Mouse (Mus musculus) frontal cortex, adult 2 months (tissue): ENCODE measurements at regions not wholly inside any gene's neighbourhood (a gene's known extent, or its start where the extent isn't known, plus 50 kb on each side); places are given as distances from the start of the nearest gene placed in this dataset.

Experiments used
- DNase-seq, 2 experiments: peaks; one replicate each; pipeline ENCODE4 v3.0.0; 2022; ENCODE audit warnings: low spot score in 1 of 2; ENCODE audit errors: extremely low spot score in 1 of 2

DNA sequence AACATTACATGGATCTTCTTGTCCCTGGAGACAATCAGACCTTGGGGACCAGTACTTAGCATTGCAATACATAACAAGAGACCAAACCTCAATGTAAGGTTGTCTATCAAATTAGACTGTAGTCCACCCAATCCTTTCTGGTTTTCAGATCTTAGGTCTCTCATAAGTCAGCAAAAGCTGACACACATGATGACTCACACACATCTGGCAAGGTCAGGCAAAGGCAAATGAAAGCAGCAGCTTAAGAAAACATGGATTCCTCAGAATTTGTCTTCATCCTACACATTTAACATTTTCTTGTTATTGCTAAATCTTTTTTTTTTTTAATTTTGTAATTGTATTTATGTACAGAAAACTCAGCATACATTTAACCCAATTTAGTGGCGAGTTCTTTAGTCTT lies 52.0 kb downstream of the Gm11983 start:
- DNase-seq: no peak

DNA sequence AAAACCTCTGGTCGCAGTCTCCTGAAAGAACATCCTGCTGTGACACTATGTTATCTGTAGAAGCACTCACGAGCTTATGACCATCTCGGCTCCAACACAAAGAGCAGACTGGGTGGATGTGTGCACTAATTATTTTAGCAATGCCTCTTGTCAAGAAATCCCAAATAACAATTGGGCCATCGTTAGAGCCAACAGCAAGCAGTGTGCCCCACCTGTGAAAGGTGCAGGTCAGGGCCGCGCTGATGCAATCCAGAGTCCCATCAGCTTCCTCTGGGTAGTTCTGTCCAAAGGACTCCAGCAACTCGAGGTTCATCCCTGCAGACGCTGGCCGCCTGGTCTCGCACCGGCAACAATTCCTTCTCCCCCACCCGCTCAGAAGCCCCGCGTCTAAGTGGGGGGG lies 54.6 kb downstream of the Gm11983 start:
- no peak for DNase-seq

DNA sequence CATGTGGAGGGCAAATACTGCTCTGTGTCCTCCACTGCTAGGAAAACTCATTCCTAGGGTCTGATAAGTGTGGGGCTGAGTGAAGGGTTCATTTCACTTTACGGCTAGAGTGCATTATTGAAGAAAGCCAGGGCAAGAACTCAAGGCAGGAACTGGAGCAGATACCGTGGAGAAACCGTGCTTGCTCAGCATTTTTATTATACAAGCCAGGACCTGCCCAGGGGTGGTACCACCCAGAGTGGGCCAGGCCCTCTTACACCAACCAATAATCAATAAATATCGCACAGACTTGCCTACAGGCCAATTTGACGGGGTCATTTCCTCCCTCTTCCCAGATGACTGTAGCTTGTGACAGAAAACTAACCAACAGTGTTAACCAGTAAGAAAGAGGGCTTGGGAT lies 57.7 kb downstream of the Gm11983 start:
- DNase-seq: no peak

DNA sequence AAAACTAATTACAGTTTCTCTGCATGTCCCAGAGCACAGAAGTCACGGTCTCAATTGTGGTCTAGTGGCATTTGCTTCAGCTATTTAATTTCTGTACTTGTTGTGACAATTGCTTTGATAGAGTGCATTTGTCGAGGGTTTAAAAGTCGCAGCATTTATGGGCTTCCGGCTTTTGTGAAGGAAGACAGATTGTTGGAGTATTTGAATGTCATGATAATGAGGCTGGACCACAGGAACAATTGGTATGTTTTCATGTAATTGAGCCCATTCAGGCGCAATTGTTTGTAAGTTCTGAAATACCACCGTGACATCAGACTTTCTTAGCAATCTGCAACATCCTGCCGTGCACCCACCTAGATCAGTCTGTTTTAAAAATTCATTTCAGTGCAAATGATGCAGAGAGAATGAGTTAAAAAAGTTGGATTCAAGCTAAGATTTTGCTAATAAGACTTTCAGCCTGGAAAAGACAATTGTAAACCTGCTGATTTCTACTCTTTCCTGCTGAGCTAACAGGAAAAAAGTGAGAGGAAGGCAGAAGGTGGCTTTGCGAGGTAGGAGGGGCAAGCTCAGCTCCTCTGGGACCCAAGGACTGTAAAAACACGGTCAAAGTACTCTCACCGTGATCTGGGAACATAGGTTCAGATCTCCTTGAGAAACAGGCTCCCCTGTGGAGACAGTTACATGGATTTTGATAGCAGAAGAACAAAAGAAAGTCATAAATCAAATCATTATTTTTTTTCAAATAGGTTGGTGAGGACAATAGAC lies 58.7 kb downstream of the Gm11983 start:
- DNase-seq: no peak

DNA sequence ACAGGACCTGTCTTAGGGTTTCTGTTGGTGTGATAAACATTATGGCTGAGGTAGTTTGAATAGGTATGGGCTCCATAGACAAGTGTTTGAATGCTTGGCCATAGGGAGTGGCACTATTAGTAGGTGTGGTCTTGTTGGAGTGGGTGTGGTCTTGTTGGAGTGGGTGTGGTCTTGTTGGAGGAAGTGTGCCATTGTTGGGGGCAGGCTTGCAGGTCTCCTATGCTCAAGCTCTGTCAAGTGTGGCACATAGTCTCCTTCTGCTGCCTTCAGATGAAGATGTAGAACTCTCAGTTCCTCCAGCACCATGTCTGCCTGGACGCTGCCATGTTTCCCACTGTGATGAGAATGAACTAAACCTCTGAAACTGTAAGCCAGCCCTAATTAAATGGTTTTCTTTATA lies 59.9 kb downstream of the Gm11983 start:
- DNase-seq: no peak

DNA sequence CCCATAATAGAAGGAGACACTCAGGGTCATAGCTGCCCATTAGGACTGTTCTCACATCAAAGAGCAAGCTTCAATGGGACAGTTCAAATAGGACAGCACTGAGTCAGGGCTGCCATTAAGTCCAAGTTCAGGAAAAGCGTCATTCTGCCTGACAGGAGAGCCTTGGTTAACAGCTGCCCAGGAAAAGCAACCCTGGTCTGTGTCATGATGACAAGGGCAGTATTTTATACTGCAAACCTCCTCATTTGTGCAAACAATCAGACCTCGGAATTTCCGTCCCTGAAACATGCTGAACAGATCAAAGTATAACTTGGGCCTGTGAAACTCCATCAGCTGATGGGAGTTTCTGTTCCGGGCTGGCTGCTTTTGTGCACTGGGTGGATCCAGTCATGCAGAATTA lies 62.8 kb downstream of the Gm11983 start:
- DNase-seq: no peak

DNA sequence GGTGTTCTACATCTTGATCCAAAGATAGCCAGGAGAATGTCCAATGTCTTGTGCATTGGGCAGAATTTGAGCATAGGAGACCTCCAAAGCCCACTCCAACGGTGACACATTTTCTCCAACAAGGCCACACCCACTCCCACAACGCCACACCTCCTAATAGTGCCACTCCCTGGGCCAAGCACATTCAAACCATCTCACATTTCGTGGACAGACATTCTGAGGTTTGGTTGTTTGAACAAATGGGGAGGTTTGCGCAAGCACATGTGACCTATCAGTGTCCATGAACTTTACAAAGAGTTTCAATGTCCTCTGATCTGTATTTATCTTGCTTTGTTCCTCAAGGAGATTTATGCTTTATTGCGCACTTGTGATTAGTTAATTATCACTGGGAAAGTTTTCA lies 63.5 kb downstream of the Gm11983 start:
- no peak for DNase-seq

DNA sequence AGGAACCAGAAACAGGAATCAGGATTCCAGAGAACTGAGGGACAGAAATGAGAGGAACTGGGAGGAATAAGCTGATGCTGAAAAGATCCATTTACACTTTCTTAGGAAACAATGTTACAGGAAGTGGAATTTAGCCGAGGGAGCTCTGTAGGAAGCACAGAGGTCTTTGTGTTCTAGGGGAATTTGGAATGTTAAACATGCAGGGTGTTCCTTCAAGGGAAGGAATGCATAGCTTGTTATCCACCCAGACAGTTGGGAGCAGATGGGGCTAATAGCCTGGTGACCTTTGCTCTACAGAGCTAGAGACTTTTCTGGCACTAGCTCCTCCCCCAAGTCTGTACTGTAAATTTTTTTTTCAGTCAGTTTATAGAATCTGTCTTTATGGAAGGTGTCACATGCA lies 64.1 kb downstream of the Gm11983 start:
- no peak for DNase-seq

DNA sequence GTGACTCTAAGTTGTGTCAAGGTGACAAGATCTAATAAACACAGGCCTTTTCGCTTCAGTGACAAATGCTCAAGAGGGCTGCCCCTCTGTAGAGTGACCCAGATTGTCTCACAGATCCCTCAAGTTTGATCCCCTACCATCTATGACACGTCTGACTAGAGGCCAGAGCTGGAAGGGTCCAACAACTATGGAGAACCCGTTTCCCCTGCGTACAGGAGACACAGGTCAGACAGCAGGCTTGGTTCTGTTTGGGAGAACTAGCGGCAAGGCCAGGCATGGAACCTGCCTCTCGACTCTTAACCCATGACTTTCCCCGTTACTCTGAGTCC lies 68.1 kb downstream of the Gm11983 start:
- DNase-seq: no peak

DNA sequence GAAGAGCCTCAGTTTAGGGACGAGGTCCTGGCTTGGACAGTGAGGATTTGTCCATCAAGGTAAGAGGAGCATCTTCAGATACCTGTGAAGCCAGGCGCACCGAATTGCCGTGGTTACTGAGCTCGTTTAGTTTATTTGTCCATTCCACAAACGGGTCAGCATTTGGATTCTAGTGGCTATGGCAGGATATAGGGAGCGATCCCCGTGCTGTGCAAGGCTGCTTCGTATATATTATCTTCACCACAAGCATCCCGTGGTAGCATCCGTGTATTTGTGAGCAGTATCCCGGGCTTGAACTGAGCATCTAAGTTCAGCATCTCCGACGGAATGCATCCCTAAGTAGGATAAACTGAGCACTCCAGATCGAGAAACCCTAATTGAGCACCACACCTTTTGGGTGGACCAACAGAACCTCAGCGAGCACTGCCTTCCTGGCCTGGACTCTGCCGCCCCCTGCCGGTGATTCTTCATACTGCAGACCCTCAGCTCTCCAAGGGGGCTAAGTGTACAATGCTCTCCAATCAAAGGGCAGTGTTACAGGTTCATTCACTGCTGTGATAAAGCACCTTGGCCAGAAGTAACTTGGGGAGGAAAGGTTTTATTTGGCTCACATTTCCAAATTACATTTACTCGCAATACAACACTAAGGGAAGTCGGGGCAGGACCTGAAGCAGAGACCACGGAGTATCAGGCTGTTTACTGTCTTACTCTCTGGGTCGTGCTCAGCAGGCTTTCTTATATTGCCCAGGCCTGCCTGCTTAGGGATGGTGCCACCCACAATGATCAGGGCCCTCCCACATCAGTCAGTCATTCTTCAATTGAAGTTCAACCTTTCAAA lies 68.6 kb downstream of the Gm11983 start:
- peak; percentile 50 to 90 for DNase-seq

DNA sequence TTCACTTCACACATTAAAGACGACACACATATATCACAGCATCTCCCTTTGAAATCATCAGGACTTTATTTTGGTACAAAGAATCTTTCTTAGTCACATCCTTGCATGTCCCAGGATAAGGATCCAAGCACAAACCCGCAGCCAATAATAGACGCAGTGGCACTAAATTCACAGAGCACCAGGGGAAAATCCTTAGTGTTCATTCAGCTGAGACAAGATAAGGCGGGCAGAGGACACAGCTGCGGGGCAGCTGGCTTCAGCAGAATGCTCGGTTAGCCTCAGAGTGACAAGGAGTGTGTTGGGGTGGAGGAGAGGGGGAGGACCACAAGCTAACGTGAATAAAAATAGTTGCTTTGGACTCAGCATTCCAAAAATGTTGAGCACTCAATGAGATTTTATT lies 70.7 kb downstream of the Gm11983 start:
- DNase-seq: peak in 1 of 2 experiments; percentile 37

DNA sequence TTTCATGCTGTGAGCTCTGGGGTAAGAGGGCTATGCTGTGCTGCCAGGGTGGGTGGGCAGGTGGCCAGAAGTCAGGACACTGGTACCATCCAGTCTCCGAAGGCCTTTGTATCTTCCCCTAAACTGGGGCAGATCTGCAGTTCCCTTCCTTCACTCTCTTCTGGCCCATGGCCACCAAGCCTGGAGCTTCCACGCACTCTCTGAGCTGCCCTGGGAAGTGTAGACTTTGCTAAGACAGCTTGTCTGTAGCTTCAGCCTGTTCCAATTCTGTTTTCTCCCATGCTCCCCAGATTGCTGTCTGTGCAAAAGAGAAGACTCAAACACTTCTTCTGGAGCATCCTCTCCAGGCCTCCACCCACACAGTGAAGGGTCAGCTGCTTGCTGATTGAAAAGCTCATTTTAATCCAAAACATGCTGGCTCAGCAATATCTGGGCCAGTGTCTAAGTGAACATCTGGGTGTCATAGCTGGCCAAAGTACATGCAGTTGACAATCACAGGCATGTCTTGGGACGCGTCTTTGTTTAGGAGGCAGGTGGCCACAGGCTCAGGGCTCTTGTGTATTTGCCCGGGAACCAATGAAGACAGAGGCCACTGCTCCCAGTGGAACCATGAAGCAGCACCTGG lies 72.0 kb downstream of the Gm11983 start:
- DNase-seq: peak; percentile 28 to 36

DNA sequence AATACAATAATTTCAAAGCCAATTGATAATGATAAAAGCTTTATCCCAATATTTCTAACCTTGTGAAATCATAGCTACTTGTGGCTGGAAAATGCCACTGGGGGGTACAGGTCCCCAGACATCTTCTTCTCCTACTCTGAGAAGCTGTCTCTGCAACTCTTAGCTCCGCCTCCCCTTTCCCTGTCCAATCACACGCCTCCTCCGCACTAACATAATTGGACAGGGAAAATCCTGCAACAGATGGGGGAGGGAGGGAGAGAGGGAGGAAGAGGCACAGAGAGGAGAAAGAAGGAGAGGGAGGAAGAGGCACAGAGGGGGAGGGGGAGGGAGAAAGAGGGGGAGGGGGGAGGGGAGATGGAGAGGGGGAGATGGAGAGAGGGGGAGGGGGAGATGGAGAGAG lies 73.3 kb downstream of the Gm11983 start:
- no peak for DNase-seq

DNA sequence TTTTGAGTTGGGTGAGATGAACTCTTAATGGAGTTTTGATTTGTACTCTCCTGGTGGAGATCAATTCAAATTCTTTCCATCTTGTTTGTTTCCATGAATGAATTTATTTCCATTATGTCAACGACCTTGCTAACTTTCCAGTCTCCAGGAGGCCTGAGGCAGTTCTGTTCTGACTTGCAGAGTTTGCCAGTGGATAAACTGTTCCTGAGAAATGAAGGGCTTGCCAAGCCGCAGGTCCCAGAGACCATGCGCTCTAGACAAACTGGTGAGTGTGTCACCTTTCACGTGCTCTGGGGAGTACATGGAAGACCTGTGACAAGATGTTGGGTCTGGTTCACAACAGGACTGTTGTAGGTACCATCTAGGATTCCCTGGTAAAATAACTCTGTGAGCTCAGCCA lies 74.5 kb downstream of the Gm11983 start:
- DNase-seq: no peak

DNA sequence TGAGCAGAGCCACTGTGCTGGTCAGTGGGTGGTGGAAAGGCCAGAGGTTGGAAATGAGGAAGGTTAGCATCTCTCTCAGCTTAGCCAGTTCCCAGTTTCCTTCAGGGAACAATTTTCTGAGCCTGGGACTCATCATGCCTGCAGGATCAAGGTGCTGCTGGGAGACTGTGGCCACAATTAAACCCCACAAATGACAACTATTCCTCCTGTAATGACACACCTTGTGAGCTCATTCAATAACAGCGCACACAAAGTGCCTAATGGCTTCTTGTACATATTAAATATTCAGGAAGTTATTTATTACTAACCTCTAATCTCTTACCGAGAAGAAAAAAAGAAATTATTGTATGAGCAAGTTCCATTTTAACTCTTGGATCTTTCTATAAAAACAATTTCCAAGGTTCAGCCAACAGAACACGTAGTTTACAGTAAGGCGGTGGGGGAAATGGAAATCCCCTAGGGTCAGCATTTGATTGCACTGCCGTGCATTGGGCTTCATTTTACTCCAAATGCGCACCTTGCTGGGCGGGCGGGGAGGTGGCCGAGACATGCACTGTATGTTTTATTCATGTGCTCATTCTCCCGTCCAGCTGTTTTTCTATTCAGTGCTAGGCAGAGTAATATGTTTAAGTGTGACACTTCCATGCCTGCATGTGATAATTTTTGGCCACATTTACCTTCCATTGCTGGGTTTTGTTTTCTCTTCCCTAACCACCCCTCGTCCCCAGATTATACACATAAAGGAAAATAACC lies 75.4 kb downstream of the Gm11983 start:
- DNase-seq: no peak

DNA sequence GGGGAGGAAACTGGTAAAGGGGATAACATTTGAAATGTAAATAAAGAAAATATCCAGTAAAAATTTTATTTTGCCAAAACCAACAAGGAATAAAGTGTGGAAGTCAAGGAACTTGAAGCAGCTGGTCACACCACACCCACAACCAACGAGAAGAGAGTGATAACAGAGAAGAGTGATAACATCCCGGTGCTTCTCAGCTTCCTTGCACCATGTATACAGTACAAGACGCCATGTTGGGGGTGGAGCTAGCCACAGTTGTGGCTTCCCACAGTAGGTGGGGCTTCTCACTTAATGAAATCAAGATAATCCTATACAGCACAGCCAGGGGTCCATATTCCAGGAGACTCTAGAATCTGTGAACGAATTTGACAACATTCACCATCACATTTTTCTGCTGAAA lies 77.9 kb downstream of the Gm11983 start:
- no peak for DNase-seq

DNA sequence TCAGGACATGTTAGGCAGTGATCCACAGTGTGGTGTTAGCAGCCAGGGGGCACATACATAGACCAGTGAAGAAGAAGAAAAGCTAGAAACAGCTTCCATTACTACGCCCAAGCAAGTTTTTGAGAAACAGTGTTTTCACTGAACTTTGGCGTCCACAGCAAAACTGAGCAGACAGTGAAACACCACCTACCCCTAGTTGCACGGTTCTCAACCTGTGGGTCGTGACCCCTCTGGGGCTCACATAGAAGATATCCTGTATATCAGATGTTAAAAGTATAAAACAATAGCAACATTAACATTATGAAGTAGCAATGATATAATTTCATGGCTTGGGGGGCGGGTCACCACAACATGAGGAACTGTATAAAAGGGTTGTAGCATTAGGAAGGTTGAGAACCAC lies 81.1 kb downstream of the Ramp3 start:
- no peak for DNase-seq

DNA sequence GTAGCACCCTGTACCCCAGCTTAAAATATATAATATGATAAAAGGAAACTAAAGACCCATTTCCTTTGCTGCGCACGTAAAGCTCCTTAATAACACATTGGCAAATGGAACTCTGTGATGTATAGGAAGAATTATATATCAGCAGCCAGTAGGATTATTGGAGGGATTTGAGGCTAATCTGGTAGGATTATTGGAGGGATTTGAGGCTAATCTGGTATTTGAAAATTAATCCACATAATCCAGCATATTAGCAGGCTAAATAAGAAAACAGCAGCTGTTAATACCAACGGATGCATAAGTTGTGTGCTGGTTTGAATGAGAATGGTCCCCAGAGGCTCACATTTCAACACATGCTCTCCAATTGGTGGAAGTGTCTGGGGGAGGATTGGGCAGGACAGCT lies 80.3 kb downstream of the Ramp3 start:
- no peak for DNase-seq

DNA sequence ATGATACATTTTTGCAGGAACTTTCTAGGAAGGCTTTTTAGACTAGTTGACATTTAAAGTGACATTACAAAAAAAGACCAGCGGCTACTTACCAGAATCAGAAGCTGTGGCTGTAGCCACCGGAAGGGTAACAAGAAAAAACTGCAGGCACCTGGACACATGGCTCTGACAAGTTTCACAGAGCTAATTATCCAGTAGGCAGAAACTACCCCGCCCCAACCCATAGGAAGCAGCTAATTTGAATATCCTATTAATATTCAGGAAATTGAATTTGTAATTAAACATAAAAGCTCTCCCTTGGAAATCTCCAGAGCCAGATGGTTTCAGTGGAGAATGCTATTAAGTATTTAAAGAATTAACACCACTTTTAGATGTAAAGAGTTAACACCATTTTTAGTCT lies 79.8 kb downstream of the Ramp3 start:
- DNase-seq: no peak

DNA sequence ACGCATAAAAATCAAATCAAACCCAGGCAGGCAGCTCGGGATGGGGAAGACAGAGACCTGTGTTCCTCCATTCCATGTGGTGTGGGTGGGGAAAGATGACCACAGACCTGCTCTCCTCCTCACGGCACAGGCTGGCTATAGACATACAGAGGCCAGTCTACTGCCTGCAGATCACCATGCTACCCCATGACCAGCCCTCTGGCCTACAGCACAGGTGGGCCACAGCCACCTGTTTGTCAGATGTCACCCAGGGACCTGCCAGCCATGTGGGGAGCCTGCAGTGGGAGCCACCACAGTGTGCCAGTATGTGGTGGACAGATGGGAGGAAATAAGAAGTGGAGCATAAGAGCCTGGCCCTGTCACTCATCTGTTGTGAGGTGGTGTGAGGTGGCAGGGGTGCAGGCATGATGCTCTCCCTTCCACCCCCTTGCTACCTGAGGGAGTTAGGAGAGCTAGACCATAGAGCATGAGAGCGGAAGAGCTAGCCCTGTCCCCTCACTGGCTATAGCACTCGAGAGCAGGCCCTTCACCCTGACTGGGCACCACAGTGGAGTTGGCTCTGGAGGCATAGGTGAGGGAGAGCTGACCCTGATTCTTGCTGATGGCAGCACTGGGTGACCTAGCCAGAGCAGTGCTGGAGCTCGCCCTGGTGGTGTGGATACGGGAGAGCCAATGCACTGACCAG lies 76.6 kb downstream of the Ramp3 start:
- no peak for DNase-seq

DNA sequence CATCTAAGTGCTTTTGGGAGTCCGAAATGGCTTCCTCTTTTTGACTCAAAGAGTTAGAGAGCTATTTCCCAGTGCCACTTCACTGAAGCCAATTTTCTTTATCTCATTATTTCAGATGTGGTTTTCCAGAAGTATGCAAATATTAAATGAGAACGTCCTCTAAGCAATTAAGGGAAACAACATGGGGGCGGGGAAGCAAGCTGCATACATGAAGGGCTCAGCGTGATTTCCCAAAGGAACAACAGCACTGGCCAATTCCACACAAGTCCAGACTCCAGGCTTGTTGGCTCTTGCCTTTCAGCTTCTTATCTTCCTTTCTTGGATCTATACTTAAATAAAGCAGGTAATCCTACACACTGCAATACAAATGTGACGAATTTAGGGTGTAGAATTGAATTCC lies 73.2 kb downstream of the Ramp3 start:
- no peak for DNase-seq
